Mouse (Mus musculus): Measurements from ENCODE around the gene Pigl. TPM values are rescaled to one million over a fixed set of nuclear protein-coding genes. Genes with fewer than 3 reads are reported as not detected.
A peak's percentile ranks its signal among the peaks of the same experiment; 100 is the strongest.

Pigl gene
- polyA plus RNA-seq, 1 experiment from 2014 or later: 12.1 TPM

- H3K27ac ChIP-seq (replicated peaks; ENCODE audit: low read depth, low read length): no peak overlapping the region
- H3K9me3 ChIP-seq (replicated peaks; ENCODE audit: control insufficient read depth, low read length): no peaks in the 10 kb centered on the region
- H3K27me3 ChIP-seq (ENCODE audit: control insufficient read depth, insufficient read depth, low read length): no peaks in the 10 kb centered on the region
- H3K4me2 ChIP-seq (ENCODE audit: low read depth, low read length): no peak overlapping the region
- no peak overlapping the region for H3K4me3 ChIP-seq (ENCODE audit: low read depth, low read length)
- ATAC-seq (replicated peaks; ENCODE audit: insufficient number of reproducible peaks, low FRiP score, low TSS enrichment, low read depth): no peak
- WGBS: 99% methylated on average over 5 of the region's 5 CpGs
- no peaks in the 10 kb centered on the region for H3K4me1 ChIP-seq (ENCODE audit: control insufficient read depth, insufficient read depth, low read length)
- no peak overlapping the region for H3K9ac ChIP-seq (replicated peaks; ENCODE audit: low read length)
- no peak for DNase-seq (ENCODE audit: low spot score)
- H3K36me3 ChIP-seq (replicated peaks; ENCODE audit: control insufficient read depth, insufficient read depth, low read depth, low read length): no peaks in the 10 kb centered on the region
These were observed 15.3 kb downstream of the Pigl start for GRCm38 (mm10) chr11:62473516-62473915.

DNA sequence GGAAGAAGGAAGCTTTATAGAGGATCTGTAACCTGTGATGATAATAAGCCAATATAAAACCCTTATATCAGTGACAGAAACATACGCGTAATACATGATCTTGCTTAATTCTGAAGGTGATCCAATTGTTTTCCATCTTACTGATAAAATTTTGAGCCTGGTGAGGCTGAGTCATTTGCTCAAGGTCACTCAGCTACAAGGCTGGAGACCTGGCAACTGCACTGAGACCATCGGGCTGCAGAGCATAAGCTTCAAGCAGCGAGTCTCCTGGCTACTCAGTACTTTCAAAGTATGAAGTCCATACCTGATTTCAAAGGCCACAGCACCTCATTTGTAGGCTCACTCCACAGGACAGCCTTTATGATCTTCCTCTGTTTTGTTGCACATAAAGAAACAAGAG lies 17.9 kb downstream of the Pigl start:
- 95% methylated on average over 4 of the region's 4 CpGs for WGBS
- ATAC-seq (replicated peaks; ENCODE audit: insufficient number of reproducible peaks, low FRiP score, low TSS enrichment, low read depth) (no peak), DNase-seq (ENCODE audit: low spot score) (no peak)

GRCm38 (mm10) chr11:62478931-62479330 lies 20.7 kb downstream of the Pigl start:
- no peak overlapping the region for H3K4me3 ChIP-seq (ENCODE audit: low read depth, low read length)
- H3K36me3 ChIP-seq (replicated peaks; ENCODE audit: control insufficient read depth, insufficient read depth, low read depth, low read length): no peaks in the 10 kb centered on the region
- 78% methylated on average over 6 of the region's 6 CpGs for WGBS
- no peak for DNase-seq (ENCODE audit: low spot score)
- no peak overlapping the region for H3K27ac ChIP-seq (replicated peaks; ENCODE audit: low read depth, low read length)
- H3K9me3 ChIP-seq (replicated peaks; ENCODE audit: control insufficient read depth, low read length): no peaks in the 10 kb centered on the region
- ATAC-seq (replicated peaks; ENCODE audit: insufficient number of reproducible peaks, low FRiP score, low TSS enrichment, low read depth): no peak
- no peak overlapping the region for H3K4me2 ChIP-seq (ENCODE audit: low read depth, low read length)
- no peaks in the 10 kb centered on the region for H3K27me3 ChIP-seq (ENCODE audit: control insufficient read depth, insufficient read depth, low read length)
- H3K9ac ChIP-seq (replicated peaks; ENCODE audit: low read length): no peak overlapping the region
- H3K4me1 ChIP-seq (ENCODE audit: control insufficient read depth, insufficient read depth, low read length): no peaks in the 10 kb centered on the region

More for the DNA sequence above, 17.9 kb downstream of the Pigl start:
- Histone ChIP-seq H3K4me3 (ENCODE audit: low read depth, low read length) (no peak overlapping the region), H3K9me3 (replicated peaks; ENCODE audit: control insufficient read depth, low read length) (no peaks in the 10 kb centered on the region), H3K27me3 (ENCODE audit: control insufficient read depth, insufficient read depth, low read length) (no peaks in the 10 kb centered on the region), H3K4me1 (ENCODE audit: control insufficient read depth, insufficient read depth, low read length) (no peaks in the 10 kb centered on the region), H3K9ac (replicated peaks; ENCODE audit: low read length) (no peak overlapping the region), H3K27ac (replicated peaks; ENCODE audit: low read depth, low read length) (no peak overlapping the region), H3K36me3 (replicated peaks; ENCODE audit: control insufficient read depth, insufficient read depth, low read depth, low read length) (no peaks in the 10 kb centered on the region), H3K4me2 (ENCODE audit: low read depth, low read length) (no peak overlapping the region)

- Histone ChIP-seq H3K27ac (replicated peaks; ENCODE audit: low read depth, low read length) (no peak overlapping the region), H3K9ac (replicated peaks; ENCODE audit: low read length) (no peak overlapping the region), H3K4me2 (ENCODE audit: low read depth, low read length) (no peak overlapping the region), H3K27me3 (ENCODE audit: control insufficient read depth, insufficient read depth, low read length) (no peaks in the 10 kb centered on the region), H3K9me3 (replicated peaks; ENCODE audit: control insufficient read depth, low read length) (no peaks in the 10 kb centered on the region), H3K4me1 (ENCODE audit: control insufficient read depth, insufficient read depth, low read length) (no peaks in the 10 kb centered on the region), H3K4me3 (ENCODE audit: low read depth, low read length) (no peak overlapping the region), H3K36me3 (replicated peaks; ENCODE audit: control insufficient read depth, insufficient read depth, low read depth, low read length) (no peaks in the 10 kb centered on the region)
- ATAC-seq (replicated peaks; ENCODE audit: insufficient number of reproducible peaks, low FRiP score, low TSS enrichment, low read depth) (no peak), DNase-seq (ENCODE audit: low spot score) (no peak)
- WGBS: 83% methylated on average over 5 of the region's 5 CpGs
These were observed 21.3 kb downstream of the Pigl start for GRCm38 (mm10) chr11:62479581-62479980.

GRCm38 (mm10) chr11:62486949-62487348 lies 28.7 kb downstream of the Pigl start:
- no peaks in the 10 kb centered on the region for H3K36me3 ChIP-seq (replicated peaks; ENCODE audit: control insufficient read depth, insufficient read depth, low read depth, low read length)
- no peak overlapping the region for H3K9ac ChIP-seq (replicated peaks; ENCODE audit: low read length)
- no peak overlapping the region for H3K4me2 ChIP-seq (ENCODE audit: low read depth, low read length)
- no peaks in the 10 kb centered on the region for H3K27me3 ChIP-seq (ENCODE audit: control insufficient read depth, insufficient read depth, low read length)
- 97% methylated on average over 1 of the region's 1 CpGs for WGBS
- no peak overlapping the region for H3K27ac ChIP-seq (replicated peaks; ENCODE audit: low read depth, low read length)
- no peak overlapping the region for H3K4me3 ChIP-seq (ENCODE audit: low read depth, low read length)
- H3K4me1 ChIP-seq (ENCODE audit: control insufficient read depth, insufficient read depth, low read length): no peaks in the 10 kb centered on the region
- no peaks in the 10 kb centered on the region for H3K9me3 ChIP-seq (replicated peaks; ENCODE audit: control insufficient read depth, low read length)
- no peak for ATAC-seq (replicated peaks; ENCODE audit: insufficient number of reproducible peaks, low FRiP score, low TSS enrichment, low read depth)
- DNase-seq (ENCODE audit: low spot score): no peak

- ATAC-seq (replicated peaks; ENCODE audit: insufficient number of reproducible peaks, low FRiP score, low TSS enrichment, low read depth) (no peak), DNase-seq (ENCODE audit: low spot score) (no peak)
- Histone ChIP-seq H3K27ac (replicated peaks; ENCODE audit: low read depth, low read length) (no peak overlapping the region), H3K4me3 (ENCODE audit: low read depth, low read length) (no peak overlapping the region), H3K27me3 (ENCODE audit: control insufficient read depth, insufficient read depth, low read length) (no peaks in the 10 kb centered on the region), H3K36me3 (replicated peaks; ENCODE audit: control insufficient read depth, insufficient read depth, low read depth, low read length) (no peaks in the 10 kb centered on the region), H3K9me3 (replicated peaks; ENCODE audit: control insufficient read depth, low read length) (no peaks in the 10 kb centered on the region), H3K9ac (replicated peaks; ENCODE audit: low read length) (no peak overlapping the region), H3K4me2 (ENCODE audit: low read depth, low read length) (no peak overlapping the region), H3K4me1 (ENCODE audit: control insufficient read depth, insufficient read depth, low read length) (no peaks in the 10 kb centered on the region)
- WGBS: 97% methylated on average over 10 of the region's 10 CpGs
These were observed 29.5 kb downstream of the Pigl start for GRCm38 (mm10) chr11:62487540-62488350.

- no peak overlapping the region for H3K4me3 ChIP-seq (ENCODE audit: low read depth, low read length)
- no peak overlapping the region for H3K27ac ChIP-seq (replicated peaks; ENCODE audit: low read depth, low read length)
- H3K9me3 ChIP-seq (replicated peaks; ENCODE audit: control insufficient read depth, low read length): no peaks in the 10 kb centered on the region
- ATAC-seq (replicated peaks; ENCODE audit: insufficient number of reproducible peaks, low FRiP score, low TSS enrichment, low read depth) (no peak), DNase-seq (ENCODE audit: low spot score) (no peak)
- H3K36me3 ChIP-seq (replicated peaks; ENCODE audit: control insufficient read depth, insufficient read depth, low read depth, low read length): no peaks in the 10 kb centered on the region
- H3K9ac ChIP-seq (replicated peaks; ENCODE audit: low read length): no peak overlapping the region
- no peak overlapping the region for H3K4me2 ChIP-seq (ENCODE audit: low read depth, low read length)
- WGBS: 94% methylated on average over 6 of the region's 6 CpGs
- no peaks in the 10 kb centered on the region for H3K27me3 ChIP-seq (ENCODE audit: control insufficient read depth, insufficient read depth, low read length)
- H3K4me1 ChIP-seq (ENCODE audit: control insufficient read depth, insufficient read depth, low read length): no peaks in the 10 kb centered on the region; the same call in 1 of the 2 replicates
These were observed 35.4 kb downstream of the Pigl start for GRCm38 (mm10) chr11:62493701-62494100.

DNA sequence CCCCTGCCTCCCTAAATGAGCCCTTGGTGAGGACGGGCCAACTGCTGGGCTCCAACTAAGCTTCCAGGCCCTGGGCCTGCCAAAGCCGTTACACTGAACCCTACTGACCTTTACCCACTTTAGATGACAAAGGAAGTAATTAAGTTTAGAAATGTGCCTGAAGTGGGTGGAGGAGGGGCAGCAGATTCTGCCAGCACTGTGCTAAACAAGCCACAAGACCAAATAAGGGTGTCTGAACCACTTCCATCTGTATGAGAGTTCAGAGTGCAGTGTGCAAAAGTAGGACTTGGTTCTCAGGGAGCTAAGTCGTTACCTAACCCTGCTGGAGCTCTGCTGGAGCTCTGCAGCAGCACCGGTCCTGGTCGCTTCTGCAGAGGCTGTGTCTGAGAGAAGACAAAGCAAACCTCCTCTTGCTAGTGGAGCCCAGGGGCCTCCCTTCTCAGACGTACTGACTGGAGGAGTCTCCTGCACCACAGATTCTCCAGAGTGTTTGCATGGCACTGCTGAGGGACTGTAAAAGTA lies 36.6 kb downstream of the Pigl start:
- no peak overlapping the region for H3K4me2 ChIP-seq (ENCODE audit: low read depth, low read length)
- H3K36me3 ChIP-seq (replicated peaks; ENCODE audit: control insufficient read depth, insufficient read depth, low read depth, low read length): no peaks in the 10 kb centered on the region
- peak overlapping the region; percentile 52 for H3K27ac ChIP-seq (replicated peaks; ENCODE audit: low read depth, low read length)
- no peak overlapping the region for H3K4me3 ChIP-seq (ENCODE audit: low read depth, low read length)
- H3K9ac ChIP-seq (replicated peaks; ENCODE audit: low read length): peak overlapping the region; percentile 32
- H3K9me3 ChIP-seq (replicated peaks; ENCODE audit: control insufficient read depth, low read length): no peaks in the 10 kb centered on the region
- DNase-seq (ENCODE audit: low spot score): peak; percentile 78
- WGBS: 5% methylated on average over 6 of the region's 6 CpGs
- H3K4me1 ChIP-seq (ENCODE audit: control insufficient read depth, insufficient read depth, low read length): no peaks in the 10 kb centered on the region; the same call in 1 of the 2 replicates
- no peaks in the 10 kb centered on the region for H3K27me3 ChIP-seq (ENCODE audit: control insufficient read depth, insufficient read depth, low read length)
- ATAC-seq (replicated peaks; ENCODE audit: insufficient number of reproducible peaks, low FRiP score, low TSS enrichment, low read depth): no peak; the same call in 1 of the 2 replicates
